Mouse (Mus musculus) heart, embryonic 14.5 days (tissue): ENCODE measurements around the gene Ldlrad3. TPM values are rescaled to one million over a fixed set of nuclear protein-coding genes. Genes with fewer than 3 reads are reported as not detected.

ENCODE experiments used
- ATAC-seq: fragments of 200-750 bp; cut with Nextera tagmentation; 2 replicates; pipeline ENCODE4 v1.8.0; 2017; ENCODE audit warnings: low read depth, moderate TSS enrichment; ENCODE audit not compliant: insufficient number of reproducible peaks, insufficient read depth, low FRiP score
- H3K27ac ChIP-seq, 2 experiments: fragments of 200-500 bp in 1 of 2; fragments of 300-500 bp in 1 of 2; sonication (generic) in 1 of 2; replicated peaks in 1 of 2; 2 replicates each; pipeline ENCODE4 v1.5.1; 2012 to 2014; ENCODE audit warnings: low read depth in 2 of 2, low read length in 2 of 2, control low read depth in 1 of 2, mild to moderate bottlenecking in 1 of 2, mixed read lengths in 1 of 2; ENCODE audit not compliant: control insufficient read depth in 1 of 2, insufficient read depth in 1 of 2
- H3K27me3 ChIP-seq: fragments of 300-500 bp; sonication (generic); 2 replicates; pipeline ENCODE4 v1.6.1; 2014; ENCODE audit warnings: mild to moderate bottlenecking, low read length, control low read depth; ENCODE audit not compliant: control insufficient read depth, insufficient read depth
- H3K36me3 ChIP-seq: fragments of 300-500 bp; sonication (generic); 2 replicates; pipeline ENCODE4 v1.6.1; 2014; ENCODE audit warnings: mild to moderate bottlenecking, control low read depth, low read length, mixed read lengths; ENCODE audit not compliant: control insufficient read depth, insufficient read depth
- H3K4me1 ChIP-seq, 2 experiments: fragments of 200-500 bp in 1 of 2; fragments of 300-500 bp in 1 of 2; sonication (generic) in 1 of 2; 2 replicates each; pipeline ENCODE4 v1.6.1; 2012 to 2014; ENCODE audit warnings: low read length in 2 of 2, control low read depth in 1 of 2, mixed read lengths in 1 of 2; ENCODE audit not compliant: control insufficient read depth in 2 of 2, insufficient read depth in 2 of 2
- H3K4me2 ChIP-seq: fragments of 300-500 bp; sonication (generic); 2 replicates; pipeline ENCODE4 v1.6.1; 2014; ENCODE audit warnings: mild to moderate bottlenecking, low read length
- H3K4me3 ChIP-seq, 2 experiments: fragments of 200-500 bp in 1 of 2; fragments of 300-500 bp in 1 of 2; sonication (generic) in 1 of 2; 2 replicates each; pipeline ENCODE4 v1.5.1; 2012 to 2014; ENCODE audit warnings: low read length in 2 of 2, mild to moderate bottlenecking in 2 of 2, control low read depth in 1 of 2, low read depth in 1 of 2, moderate library complexity in 1 of 2; ENCODE audit not compliant: control insufficient read depth in 1 of 2, insufficient read depth in 1 of 2
- H3K9ac ChIP-seq: fragments of 300-500 bp; sonication (generic); 2 replicates; pipeline ENCODE4 v1.6.1; 2014; ENCODE audit warnings: mild to moderate bottlenecking, low read length
- H3K9me3 ChIP-seq: fragments of 300-500 bp; sonication (generic); 2 replicates; pipeline ENCODE4 v1.6.1; 2016; ENCODE audit warnings: low read length, control low read depth; ENCODE audit not compliant: control insufficient read depth
- WGBS: fragments of 180-500 bp; shearing (Covaris S2); extraction: QIAGEN DNeasy Blood & Tissue Kit; methylation state at CpG from one replicate; pipeline ENCODE4 v1.1.7; 2014; 5-methylcytosine and 5-hydroxymethylcytosine counted together
- polyA plus RNA-seq: library from polyadenylated mRNA; unstranded; fragments of >200 nt; fragmentation: Nextera tagmentation; extraction: Ambion mirVana; gene quantifications from 2 replicates; pipeline ENCODE4 v1.2.1, GENCODE M21; 2014

Gene Ldlrad3
- polyA plus RNA-seq, 1 experiment from 2014 or later: 13.7 TPM

DNA sequence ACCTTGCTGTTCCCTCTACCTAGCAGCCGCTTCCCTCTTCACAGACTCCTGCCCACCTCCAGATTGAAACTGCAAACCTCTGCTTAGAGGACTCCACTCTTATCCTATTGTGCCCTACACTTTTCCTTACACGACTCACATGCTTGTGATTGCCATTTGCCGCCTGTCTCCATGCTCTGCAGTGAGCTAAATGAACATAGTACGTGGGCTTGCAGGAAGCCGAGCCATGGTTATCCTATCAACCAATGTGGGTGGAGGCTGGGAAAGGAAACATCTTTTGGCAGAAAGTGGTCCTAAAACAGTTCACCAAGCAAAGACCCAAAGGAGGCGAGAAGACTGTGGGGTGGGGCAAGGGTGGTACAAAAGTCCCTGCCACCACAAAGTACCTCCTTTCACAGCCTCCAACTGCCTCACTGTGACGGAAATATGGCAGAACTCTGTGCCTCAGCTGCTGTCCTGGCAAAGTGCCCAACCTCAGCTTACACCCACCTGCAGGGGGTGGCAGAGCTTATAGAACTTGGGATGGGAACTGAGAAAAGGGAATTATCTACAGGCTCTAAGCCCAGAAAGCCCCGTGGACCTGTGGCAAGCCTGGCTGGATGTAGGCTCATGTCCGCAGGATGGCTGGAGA is 153.4 kb downstream of the Ldlrad3 start:
- Histone ChIP-seq H3K4me2 (no peak overlapping the region), H3K4me1 (peaks cover 24% of the 10 kb centered on the region in 2 experiments), H3K9me3 (no peaks in the 10 kb centered on the region), H3K36me3 (no peaks in the 10 kb centered on the region), H3K9ac (no peak overlapping the region), H3K27ac (no peak overlapping the region), H3K27me3 (no peaks in the 10 kb centered on the region), H3K4me3 (no peak overlapping the region)
- 64% methylated on average over 9 of the region's 9 CpGs for WGBS
- ATAC-seq: no peak

GRCm38 (mm10) chr2:102030652-102031051 is 155.5 kb downstream of the Ldlrad3 start:
- Histone ChIP-seq H3K27me3 (no peaks in the 10 kb centered on the region), H3K4me2 (no peak overlapping the region), H3K36me3 (no peaks in the 10 kb centered on the region), H3K9ac (no peak overlapping the region), H3K27ac (no peak overlapping the region), H3K4me1 (peaks cover 13 to 15% of the 10 kb centered on the region in 2 experiments), H3K4me3 (no peak overlapping the region), H3K9me3 (no peaks in the 10 kb centered on the region)
- no peak for ATAC-seq
- WGBS: 24% methylated on average over 5 of the region's 5 CpGs

GRCm38 (mm10) chr2:102030152-102030551 is 156.0 kb downstream of the Ldlrad3 start:
- Histone ChIP-seq H3K9me3 (no peaks in the 10 kb centered on the region), H3K9ac (no peak overlapping the region), H3K4me1 (peaks cover 13 to 15% of the 10 kb centered on the region in 2 experiments), H3K4me3 (no peak overlapping the region), H3K36me3 (no peaks in the 10 kb centered on the region), H3K27ac (no peak overlapping the region), H3K27me3 (no peaks in the 10 kb centered on the region), H3K4me2 (no peak overlapping the region)
- WGBS: 79% methylated on average over 6 of the region's 6 CpGs
- no peak for ATAC-seq

DNA sequence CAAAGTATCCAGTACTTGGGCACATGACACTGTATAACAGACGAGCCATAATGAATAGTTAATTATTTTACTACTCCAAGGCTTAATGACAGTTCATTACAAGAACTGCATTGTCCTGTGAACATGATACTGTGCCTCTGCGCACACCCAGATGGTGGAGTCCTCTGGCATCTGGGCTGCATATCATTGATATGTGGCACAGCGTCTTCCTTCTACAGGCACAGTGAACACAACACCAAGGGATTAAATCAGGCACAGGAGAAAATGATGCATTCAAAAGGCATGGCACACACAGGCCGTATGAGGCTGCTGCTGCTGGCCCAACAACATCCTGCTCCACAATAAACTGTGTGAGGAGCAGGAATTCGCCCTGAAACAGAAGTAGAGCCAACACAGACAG is 156.5 kb downstream of the Ldlrad3 start:
- Histone ChIP-seq H3K4me1 (peaks cover 13 to 15% of the 10 kb centered on the region in 2 experiments), H3K4me2 (no peak overlapping the region), H3K9ac (no peak overlapping the region), H3K27me3 (no peaks in the 10 kb centered on the region), H3K36me3 (no peaks in the 10 kb centered on the region), H3K27ac (no peak overlapping the region), H3K4me3 (no peak overlapping the region), H3K9me3 (no peaks in the 10 kb centered on the region)
- no peak for ATAC-seq
- WGBS: 76% methylated on average over 5 of the region's 5 CpGs

DNA sequence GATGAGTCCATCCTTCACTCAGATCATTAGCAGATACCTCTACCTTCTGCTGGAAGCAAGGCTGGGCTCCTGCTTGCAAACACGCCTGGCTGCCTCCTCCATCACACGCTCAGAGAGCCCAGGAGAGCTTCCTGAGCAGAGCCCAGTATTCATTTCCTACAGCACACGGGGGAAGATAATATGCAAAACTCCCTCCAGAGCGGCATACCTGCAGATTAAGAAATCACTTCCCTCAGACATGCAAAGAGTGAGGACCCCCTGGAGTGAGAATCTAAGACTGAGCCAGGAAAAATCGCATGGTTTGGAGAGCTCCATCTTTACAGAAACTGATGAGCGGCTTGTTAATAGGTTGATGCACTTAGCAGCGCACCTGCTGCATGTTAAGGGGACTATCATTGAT is 158.9 kb downstream of the Ldlrad3 start:
- no peaks in the 10 kb centered on the region for H3K9me3 ChIP-seq
- no peak for ATAC-seq
- H3K27me3 ChIP-seq: no peaks in the 10 kb centered on the region
- H3K9ac ChIP-seq: no peak overlapping the region
- no peaks in the 10 kb centered on the region for H3K36me3 ChIP-seq
- no peak overlapping the region for H3K4me2 ChIP-seq
- H3K4me3 ChIP-seq: no peak overlapping the region
- no peaks in the 10 kb centered on the region; a peak in 1 of 4 replicates for H3K4me1 ChIP-seq
- H3K27ac ChIP-seq: no peak overlapping the region
- WGBS: 83% methylated on average over 7 of the region's 7 CpGs

- WGBS: 90% methylated on average over 9 of the region's 9 CpGs
- H3K4me2 ChIP-seq: no peak overlapping the region
- H3K27me3 ChIP-seq: no peaks in the 10 kb centered on the region
- H3K27ac ChIP-seq: no peak overlapping the region
- no peak overlapping the region for H3K4me3 ChIP-seq
- no peaks in the 10 kb centered on the region for H3K36me3 ChIP-seq
- H3K9ac ChIP-seq: no peak overlapping the region
- ATAC-seq: no peak
- H3K9me3 ChIP-seq: no peaks in the 10 kb centered on the region
- H3K4me1 ChIP-seq: peaks cover 0 to 4% of the 10 kb centered on the region in 2 experiments; a peak in 1 of 4 replicates
Observed at GRCm38 (mm10) chr2:102026156-102026555, 160.0 kb downstream of the Ldlrad3 start.

DNA sequence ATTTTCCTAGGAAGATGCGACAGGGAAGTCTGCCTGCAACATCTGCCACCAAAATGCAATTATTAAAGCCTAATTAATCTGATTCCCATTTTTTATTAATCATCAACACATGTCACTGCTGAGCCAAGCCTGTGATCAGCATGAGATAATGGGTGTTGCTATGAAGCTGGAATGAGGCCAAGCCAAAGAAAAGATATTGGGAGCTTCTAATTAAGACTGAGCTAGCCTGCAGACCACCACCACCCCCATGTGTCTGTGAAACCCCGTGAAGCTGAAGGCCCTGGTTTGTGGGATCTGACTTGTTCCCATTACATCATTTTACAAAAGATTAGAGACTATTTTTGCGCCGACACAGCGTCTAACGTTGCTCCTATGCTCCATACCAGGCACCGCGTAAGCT is 161.7 kb downstream of the Ldlrad3 start:
- H3K9me3 ChIP-seq: no peaks in the 10 kb centered on the region
- WGBS: 72% methylated on average over 8 of the region's 8 CpGs
- ATAC-seq: no peak
- H3K4me1 ChIP-seq: peaks cover 0 to 4% of the 10 kb centered on the region in 2 experiments; a peak in 2 of 4 replicates
- H3K4me2 ChIP-seq: no peak overlapping the region
- no peak overlapping the region for H3K4me3 ChIP-seq
- H3K27ac ChIP-seq: no peak overlapping the region
- H3K36me3 ChIP-seq: no peaks in the 10 kb centered on the region
- no peaks in the 10 kb centered on the region for H3K27me3 ChIP-seq
- H3K9ac ChIP-seq: no peak overlapping the region
